Mouse (Mus musculus) lung, postnatal 0 days (tissue): ENCODE results near the gene H2-DMb2. TPM values are rescaled to one million over a fixed set of nuclear protein-coding genes. Genes with fewer than 3 reads are reported as not detected.

Source experiments
- ATAC-seq: fragments of 200-750 bp; cut with Nextera tagmentation; 2 replicates; pipeline ENCODE4 v1.8.0; 2017; ENCODE audit warnings: moderate library complexity
- DNase-seq: peaks from one replicate; pipeline ENCODE4 v3.0.0-alpha.2; 2016; ENCODE audit warnings: low spot score
- H3K27ac ChIP-seq: fragments of 300-500 bp; sonication (generic); 2 replicates; pipeline ENCODE4 v1.5.1; 2014; ENCODE audit warnings: antibody characterized with exemption, mild to moderate bottlenecking, low read length, mixed read lengths
- H3K27me3 ChIP-seq: fragments of 300-500 bp; sonication (generic); replicated peaks from 2 replicates; pipeline ENCODE4 v1.6.1; 2014; ENCODE audit warnings: low read length, mixed read lengths; ENCODE audit not compliant: insufficient read depth
- H3K36me3 ChIP-seq: fragments of 300-500 bp; sonication (generic); 2 replicates; pipeline ENCODE4 v1.6.1; 2014; ENCODE audit warnings: low read length, mixed read lengths; ENCODE audit not compliant: insufficient read depth
- H3K4me1 ChIP-seq: fragments of 300-500 bp; sonication (generic); 2 replicates; pipeline ENCODE4 v1.6.1; 2014; ENCODE audit warnings: antibody characterized with exemption, low read depth, low read length, mixed read lengths; ENCODE audit not compliant: insufficient read depth
- H3K4me2 ChIP-seq: fragments of 300-500 bp; sonication (generic); replicated peaks from 2 replicates; pipeline ENCODE4 v1.6.1; 2014; ENCODE audit warnings: low read depth, mild to moderate bottlenecking, low read length, moderate library complexity, mixed read lengths
- H3K4me3 ChIP-seq: fragments of 300-500 bp; sonication (generic); 2 replicates; pipeline ENCODE4 v1.5.1; 2014; ENCODE audit warnings: low read depth, low read length
- H3K9ac ChIP-seq: fragments of 300-500 bp; sonication (generic); replicated peaks from 2 replicates; pipeline ENCODE4 v1.6.1; 2014; ENCODE audit warnings: low read depth, mild to moderate bottlenecking
- H3K9me3 ChIP-seq: fragments of 300-500 bp; sonication (generic); 2 replicates; pipeline ENCODE4 v1.6.1; 2016; ENCODE audit warnings: low read length, mixed read lengths
- CTCF ChIP-seq: IDR thresholded peaks from 2 replicates; pipeline ENCODE4 v1.5.1; 2016; ENCODE audit warnings: antibody characterized with exemption, mild to moderate bottlenecking
- EP300 ChIP-seq: IDR thresholded peaks from 2 replicates; pipeline ENCODE4 v1.6.1; 2016; ENCODE audit warnings: antibody characterized with exemption, mild to moderate bottlenecking, control low read depth
- WGBS: fragments of 180-500 bp; shearing (Covaris S2); extraction: QIAGEN DNeasy Blood & Tissue Kit; methylation state at CpG from one replicate; pipeline ENCODE4 v1.1.7; 2014; 5-methylcytosine and 5-hydroxymethylcytosine counted together
- polyA plus RNA-seq: library from polyadenylated mRNA; unstranded; fragments of >200 nt; fragmentation: Nextera tagmentation; extraction: Ambion mirVana; gene quantifications from 2 replicates; pipeline ENCODE4 v1.2.1, GENCODE M21; 2015

Gene H2-DMb2
- polyA plus RNA-seq, 1 experiment from 2014 or later: 1.8 TPM

- 24% methylated on average over 5 of the region's 5 CpGs for WGBS
- no peak overlapping the region for H3K9ac ChIP-seq
- no peaks in the 10 kb centered on the region for H3K36me3 ChIP-seq
- H3K4me3 ChIP-seq: no peak overlapping the region
- H3K9me3 ChIP-seq: no peaks in the 10 kb centered on the region
- TF ChIP-seq EP300 (no peak), CTCF (no peak)
- DNase-seq (no peak), ATAC-seq (no peak)
- H3K27ac ChIP-seq: no peak overlapping the region
- H3K4me1 ChIP-seq: no peaks in the 10 kb centered on the region
- H3K27me3 ChIP-seq: no peaks in the 10 kb centered on the region
- H3K4me2 ChIP-seq: no peak overlapping the region
Measured at GRCm38 (mm10) chr17:34101185-34101584, 41.9 kb upstream of the H2-DMb2 start.

DNA sequence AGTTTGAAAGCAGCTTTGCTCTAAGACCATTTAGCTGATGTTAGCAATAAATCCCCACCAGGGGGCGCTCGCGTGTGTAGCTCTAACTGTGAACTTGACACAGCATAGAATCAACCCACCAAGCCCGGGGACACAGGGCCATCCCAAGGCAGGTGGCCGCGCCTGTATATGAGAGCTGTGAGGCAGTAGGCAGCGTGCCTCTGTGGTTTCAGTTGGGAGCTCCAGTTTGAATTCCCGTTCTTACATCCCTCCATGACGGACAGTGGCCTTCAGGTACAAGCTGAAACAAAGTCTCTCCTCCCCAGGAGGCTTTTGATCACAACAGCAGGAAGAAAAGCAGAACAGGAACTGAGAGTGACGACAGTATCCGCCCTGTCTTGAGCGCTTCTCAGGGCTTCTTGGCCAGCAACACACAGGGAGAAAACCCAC is 41.5 kb upstream of the H2-DMb2 start:
- no peaks in the 10 kb centered on the region for H3K27me3 ChIP-seq
- H3K9ac ChIP-seq: no peak overlapping the region
- DNase-seq (peak; percentile 92), ATAC-seq (peak; percentile 84)
- no peak overlapping the region for H3K27ac ChIP-seq
- no peaks in the 10 kb centered on the region for H3K36me3 ChIP-seq
- WGBS: 4% methylated on average over 12 of the region's 12 CpGs
- TF ChIP-seq EP300 (no peak), CTCF (peak; percentile 89)
- H3K4me3 ChIP-seq: peak overlapping the region; percentile 15
- H3K9me3 ChIP-seq: no peaks in the 10 kb centered on the region
- H3K4me1 ChIP-seq: no peaks in the 10 kb centered on the region
- peak overlapping the region; percentile 38 for H3K4me2 ChIP-seq

DNA sequence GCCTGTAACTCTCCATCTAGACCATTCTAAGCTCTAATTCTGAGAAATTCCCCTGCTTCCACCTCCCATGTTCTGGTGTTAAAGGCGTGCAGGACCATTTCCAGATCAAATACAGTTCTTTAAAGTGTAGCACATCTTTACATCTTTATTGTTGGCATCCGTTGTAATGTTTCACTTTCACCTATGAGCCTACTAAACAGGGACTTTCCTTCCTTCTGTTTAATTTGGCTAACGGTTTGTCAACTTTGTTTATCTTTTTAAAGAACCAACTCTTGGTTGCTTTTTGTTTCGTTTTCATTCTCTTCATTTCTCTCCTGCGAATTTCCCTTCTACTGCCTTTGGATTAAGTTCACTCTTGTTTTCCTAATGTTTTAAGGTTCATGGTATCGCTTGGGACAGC is 40.3 kb upstream of the H2-DMb2 start:
- ATAC-seq: no peak
- H3K4me1 ChIP-seq: no peaks in the 10 kb centered on the region
- no peak overlapping the region for H3K4me2 ChIP-seq
- no peak overlapping the region for H3K27ac ChIP-seq
- H3K36me3 ChIP-seq: no peaks in the 10 kb centered on the region
- H3K27me3 ChIP-seq: no peaks in the 10 kb centered on the region
- H3K9ac ChIP-seq: no peak overlapping the region
- no peak overlapping the region for H3K4me3 ChIP-seq
- peak; percentile 36 for DNase-seq
- WGBS: 52% methylated on average over 6 of the region's 6 CpGs
- no peaks in the 10 kb centered on the region for H3K9me3 ChIP-seq
- TF ChIP-seq CTCF: no peak
- TF ChIP-seq EP300: no peak

DNA sequence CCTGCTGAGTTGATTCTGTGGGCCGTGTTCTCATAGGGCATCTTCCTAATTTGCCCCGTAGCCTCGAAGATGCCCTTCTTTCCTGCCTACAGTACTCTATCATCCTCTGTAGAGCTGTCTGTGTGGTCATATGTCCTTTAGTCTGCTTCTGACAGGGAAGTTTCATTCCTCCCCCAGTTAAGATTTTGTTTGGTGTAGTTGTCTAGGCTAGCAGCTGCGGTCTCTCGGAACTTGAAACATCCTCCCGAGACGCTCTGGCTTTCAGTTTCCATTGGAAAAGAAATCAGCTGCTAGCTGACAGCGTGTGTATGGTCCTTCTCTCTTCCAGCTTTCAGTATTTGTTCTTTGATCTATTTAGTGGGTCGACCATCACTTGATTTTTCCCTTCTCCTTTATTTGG is 38.3 kb upstream of the H2-DMb2 start:
- WGBS: 72% methylated on average over 9 of the region's 9 CpGs
- Histone ChIP-seq H3K27ac (no peak overlapping the region), H3K36me3 (no peaks in the 10 kb centered on the region), H3K9ac (no peak overlapping the region), H3K27me3 (no peaks in the 10 kb centered on the region), H3K9me3 (no peaks in the 10 kb centered on the region), H3K4me2 (no peak overlapping the region), H3K4me3 (no peak overlapping the region), H3K4me1 (no peaks in the 10 kb centered on the region)
- TF ChIP-seq EP300 (no peak), CTCF (no peak)
- ATAC-seq: no peak
- DNase-seq: no peak

- no peak for DNase-seq
- H3K27ac ChIP-seq: no peak overlapping the region
- no peak overlapping the region for H3K4me2 ChIP-seq
- no peaks in the 10 kb centered on the region for H3K9me3 ChIP-seq
- peaks cover 6% of the 10 kb centered on the region; the same call in 1 of the 2 replicates for H3K36me3 ChIP-seq
- H3K4me3 ChIP-seq: no peak overlapping the region
- H3K4me1 ChIP-seq: no peaks in the 10 kb centered on the region
- no peak for ATAC-seq
- 77% methylated on average over 7 of the region's 7 CpGs for WGBS
- no peak overlapping the region for H3K9ac ChIP-seq
- no peak for TF ChIP-seq CTCF
- no peak for TF ChIP-seq EP300
- no peaks in the 10 kb centered on the region for H3K27me3 ChIP-seq
Measured at GRCm38 (mm10) chr17:34106555-34106954, 36.6 kb upstream of the H2-DMb2 start.

DNA sequence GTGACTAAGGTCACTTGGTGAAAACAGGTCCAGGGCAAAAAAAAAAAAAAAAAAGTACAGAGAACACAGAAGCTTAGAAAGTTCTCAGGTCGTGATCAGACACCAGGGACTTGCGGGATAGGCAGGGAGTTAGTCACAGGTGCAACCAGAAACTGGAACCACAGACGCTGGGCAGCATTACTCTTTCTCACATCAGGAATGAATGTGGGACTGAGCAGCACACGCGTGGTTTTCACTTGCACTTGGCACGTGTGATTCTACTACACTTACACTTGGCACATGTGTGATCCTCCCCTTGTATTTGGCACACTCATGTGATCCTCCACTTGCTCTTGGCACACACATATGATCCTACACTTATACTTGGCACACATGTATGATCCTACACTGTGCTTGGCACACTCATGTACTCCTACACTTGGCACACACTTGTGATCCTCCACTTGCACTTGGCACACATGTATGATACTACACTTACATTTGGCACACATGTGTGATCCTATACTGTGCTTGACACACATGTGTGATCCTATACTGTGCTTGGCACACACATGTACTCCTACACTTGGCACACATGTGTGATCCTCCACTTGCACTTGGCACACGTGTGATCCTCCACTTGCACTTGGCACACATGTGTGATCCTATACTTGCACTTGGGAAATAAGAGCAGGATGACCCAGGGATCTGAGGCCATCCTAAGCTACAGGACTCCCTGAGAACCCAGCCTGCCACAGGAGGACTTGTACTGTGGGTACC is 35.8 kb upstream of the H2-DMb2 start:
- 80% methylated on average over 7 of the region's 7 CpGs for WGBS
- H3K9ac ChIP-seq: no peak overlapping the region
- no peak overlapping the region for H3K4me3 ChIP-seq
- no peaks in the 10 kb centered on the region for H3K4me1 ChIP-seq
- TF ChIP-seq EP300 (no peak), CTCF (no peak)
- H3K27ac ChIP-seq: no peak overlapping the region
- ATAC-seq (0 out of 2 replicates have a peak, but pooled peaks have one; percentile 13), DNase-seq (no peak)
- H3K4me2 ChIP-seq: no peak overlapping the region
- H3K36me3 ChIP-seq: peaks cover 12% of the 10 kb centered on the region
- no peaks in the 10 kb centered on the region for H3K9me3 ChIP-seq
- H3K27me3 ChIP-seq: no peaks in the 10 kb centered on the region
